Mouse (Mus musculus) neutrophil, adult 5-6 weeks (primary cell): ENCODE data around the gene Gm28042. TPM values are rescaled to one million over a fixed set of nuclear protein-coding genes. Genes with fewer than 3 reads are reported as not detected.
A peak's percentile ranks its signal among the peaks of the same experiment; 100 is the strongest.

Experiments used
- ATAC-seq: fragments of 151-379, 151-347 bp; 2 replicates; pipeline ENCODE4 v1.8.0; 2017; ENCODE audit warnings: mild to moderate bottlenecking, moderate TSS enrichment; ENCODE audit not compliant: insufficient number of reproducible peaks, poor library complexity, low FRiP score, severe bottlenecking; ENCODE audit errors: extremely low read depth
- total RNA-seq: library from RNA; stranded (forward); fragments of 200-1000 nt; gene quantifications from 2 replicates; pipeline ENCODE4 v1.2.3, GENCODE M21; 2017

Gm28042 gene
- total RNA-seq, 1 experiment from 2014 or later: 5.9 TPM

DNA sequence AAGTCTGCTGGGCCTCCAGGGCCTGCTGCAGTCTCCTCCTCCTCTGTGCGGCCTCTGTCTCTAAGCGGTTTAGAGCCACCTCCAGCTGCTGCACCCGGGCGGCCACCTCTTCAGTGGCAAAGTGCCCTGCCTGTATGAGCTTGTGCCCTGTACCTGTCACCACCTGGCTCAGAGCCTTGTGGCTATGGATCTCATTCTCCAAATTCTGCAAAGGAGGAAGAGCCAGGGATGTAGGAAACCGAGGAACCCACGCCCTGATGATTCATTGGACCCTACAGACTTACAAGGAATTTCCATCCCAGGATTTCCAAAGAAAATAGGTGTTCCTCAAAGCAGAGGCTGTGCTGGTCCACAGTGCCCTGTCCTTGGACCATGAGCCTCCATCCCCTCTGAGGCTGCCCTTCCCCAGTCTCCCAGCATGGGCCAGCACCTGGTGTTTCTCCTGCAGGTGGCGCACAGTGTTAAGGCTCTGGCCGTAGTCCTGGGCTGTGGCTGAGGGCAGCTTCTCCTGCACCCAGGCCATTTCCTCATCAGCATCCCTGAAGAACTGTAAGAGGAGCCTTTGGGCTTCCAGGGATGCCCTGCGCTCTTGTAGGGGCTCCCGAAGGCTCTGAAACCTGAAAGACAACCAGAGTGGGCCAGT is 22.5 kb downstream of the Gm28042 start:
- no peak for ATAC-seq

- no peak for ATAC-seq
These were observed 24.1 kb downstream of the Gm28042 start for GRCm38 (mm10) chr2:120051405-120051804.

DNA sequence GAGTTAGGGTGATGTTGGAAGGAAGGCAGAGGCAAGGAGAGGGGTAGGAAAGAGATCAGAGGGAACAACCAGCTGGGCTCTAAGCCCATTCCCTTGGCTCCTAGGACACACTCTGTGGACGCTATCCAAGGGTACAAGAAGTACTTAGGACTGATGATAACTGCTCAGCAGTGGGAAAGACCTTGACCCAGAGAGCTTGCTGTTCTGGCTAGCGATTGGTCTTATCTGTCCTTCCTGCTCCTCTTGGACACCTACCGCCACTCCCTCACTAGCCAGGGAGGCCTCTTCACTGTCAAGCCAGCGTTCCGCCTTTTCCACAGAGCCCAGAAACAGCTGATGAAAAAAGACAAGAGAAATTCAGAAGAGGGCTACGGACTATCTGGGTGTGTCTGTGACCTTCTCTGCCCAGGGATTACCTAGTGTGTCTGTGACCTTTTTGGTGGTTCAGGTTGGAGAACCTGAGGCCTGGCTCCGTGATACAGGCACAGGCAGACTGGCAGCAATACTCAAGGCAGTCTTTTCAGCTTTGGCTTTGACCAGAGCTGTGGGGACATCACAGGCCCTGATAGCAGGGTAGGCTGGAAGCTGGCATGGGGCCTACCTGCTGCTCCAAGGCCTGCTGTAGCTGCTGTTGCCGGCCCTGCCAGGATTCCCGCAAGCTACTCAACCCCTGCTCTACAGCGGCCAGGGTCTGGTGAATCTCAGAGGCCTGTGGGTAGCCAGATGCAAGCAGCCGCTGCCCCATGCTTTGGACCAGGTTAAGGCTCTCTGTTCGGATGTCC is 27.7 kb downstream of the Gm28042 start:
- no peak for ATAC-seq

DNA sequence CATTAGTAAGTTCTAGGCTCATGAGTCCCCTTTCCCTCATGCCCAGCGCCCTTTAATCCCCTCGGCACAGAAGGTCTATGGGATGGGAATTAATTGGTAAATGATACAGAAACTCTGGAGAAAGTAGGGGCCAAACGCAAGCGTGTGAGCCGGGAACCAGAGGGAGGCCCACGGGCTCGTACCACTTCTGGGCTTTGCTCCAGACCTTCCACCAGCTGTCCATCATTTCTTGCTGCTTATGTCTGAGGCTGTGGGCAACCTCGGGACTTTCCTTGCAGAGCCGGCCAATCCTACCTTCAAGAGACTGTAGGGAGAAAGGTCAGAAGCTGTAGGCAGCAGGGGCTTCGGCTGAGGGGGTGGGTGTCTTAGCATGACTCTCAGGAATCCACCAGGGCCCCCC is 28.6 kb downstream of the Gm28042 start:
- ATAC-seq: no peak

DNA sequence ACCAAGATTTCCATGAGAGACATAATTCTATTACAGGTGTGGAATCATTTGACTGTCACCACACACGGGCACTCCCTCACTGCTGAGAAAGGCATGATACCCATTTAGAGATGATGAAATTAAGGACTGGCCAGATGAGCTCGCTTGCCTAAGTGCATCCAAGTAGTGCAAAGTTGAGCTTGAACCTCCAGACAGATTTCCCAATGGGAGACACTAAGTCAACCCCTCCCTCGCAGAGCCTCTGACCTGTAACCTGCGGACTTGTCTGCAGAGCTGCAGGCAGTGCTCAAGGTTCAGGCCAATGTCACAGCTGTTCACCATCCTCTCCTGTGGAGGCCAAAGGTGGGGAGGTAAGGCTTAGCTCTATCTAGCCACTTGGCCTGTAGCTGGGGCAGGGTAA is 31.5 kb downstream of the Gm28042 start:
- ATAC-seq: no peak

- no peak; the same call in 1 of the 2 replicates for ATAC-seq
These were observed 32.2 kb downstream of the Gm28042 start for GRCm38 (mm10) chr2:120059466-120059865.

DNA sequence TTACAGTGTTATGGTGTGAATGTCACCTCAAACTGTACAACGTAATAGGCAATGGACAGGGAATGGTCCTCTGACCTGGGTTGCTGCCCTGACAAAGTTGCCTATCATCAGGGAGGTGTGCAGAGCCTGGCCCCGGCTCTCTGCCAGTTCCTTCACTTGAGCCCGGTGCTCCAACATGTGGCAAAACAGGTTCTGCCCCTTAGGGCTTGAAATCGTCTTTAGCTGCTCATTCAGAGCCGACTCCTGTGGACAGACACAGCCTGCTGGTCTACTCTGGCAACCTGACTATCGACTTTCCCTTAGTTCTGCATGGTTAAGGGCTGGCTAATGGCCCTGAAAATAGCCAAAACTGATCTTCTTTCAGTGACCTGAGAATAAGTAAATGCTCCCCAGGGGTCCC is 32.9 kb downstream of the Gm28042 start:
- ATAC-seq: no peak

DNA sequence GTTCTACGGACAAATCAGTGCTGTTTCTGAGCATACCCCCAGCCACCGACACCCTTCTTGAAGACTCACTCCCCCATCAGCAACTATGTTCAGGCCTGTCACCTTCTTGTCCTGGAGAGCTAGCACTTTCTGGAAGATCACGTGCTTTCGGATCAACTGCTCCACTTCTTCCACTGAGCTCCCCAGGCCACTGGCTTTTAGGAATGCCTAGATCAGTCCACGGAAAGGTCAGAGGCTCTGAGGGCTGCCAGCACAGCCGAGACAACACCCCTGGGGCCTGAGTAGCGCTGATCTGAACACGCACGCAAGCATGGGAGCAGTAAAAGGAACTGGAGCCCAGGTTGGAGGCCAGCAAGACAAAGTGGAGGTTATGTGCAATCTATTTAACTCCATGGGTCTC is 33.4 kb downstream of the Gm28042 start:
- no peak for ATAC-seq

GRCm38 (mm10) chr2:120062248-120062647 is 35.0 kb downstream of the Gm28042 start:
- no peak for ATAC-seq

- ATAC-seq: no peak
These were observed 37.3 kb downstream of the Gm28042 start for GRCm38 (mm10) chr2:120064639-120065038.

- no peak for ATAC-seq
These were observed 38.0 kb downstream of the Gm28042 start for GRCm38 (mm10) chr2:120065243-120065642.

DNA sequence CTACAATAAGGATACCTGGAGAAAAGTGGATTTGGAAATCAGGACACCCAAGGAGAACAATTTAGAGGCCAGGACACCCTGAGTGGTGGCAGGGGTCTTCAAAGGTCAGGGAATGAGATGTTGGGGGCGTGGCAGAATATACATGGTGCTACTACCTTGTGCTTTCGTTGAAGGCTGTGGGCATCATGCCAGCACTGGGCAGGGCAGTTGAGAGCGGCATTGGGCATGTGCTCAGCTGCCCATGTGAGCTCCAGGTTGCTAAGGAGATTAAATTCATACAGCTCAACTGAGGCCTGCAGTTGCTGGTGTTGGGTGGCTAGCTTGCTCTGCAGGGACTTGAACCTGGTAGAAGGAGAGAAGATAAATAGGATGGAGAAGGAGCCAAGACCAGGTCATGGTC is 38.9 kb downstream of the Gm28042 start:
- no peak for ATAC-seq

- no peak for ATAC-seq
These were observed 41.5 kb downstream of the Gm28042 start for GRCm38 (mm10) chr2:120068555-120069465.

GRCm38 (mm10) chr2:120069466-120069990 is 42.2 kb downstream of the Gm28042 start:
- no peak for ATAC-seq

- ATAC-seq: no peak
These were observed 46.8 kb downstream of the Gm28042 start for GRCm38 (mm10) chr2:120074096-120074495.

DNA sequence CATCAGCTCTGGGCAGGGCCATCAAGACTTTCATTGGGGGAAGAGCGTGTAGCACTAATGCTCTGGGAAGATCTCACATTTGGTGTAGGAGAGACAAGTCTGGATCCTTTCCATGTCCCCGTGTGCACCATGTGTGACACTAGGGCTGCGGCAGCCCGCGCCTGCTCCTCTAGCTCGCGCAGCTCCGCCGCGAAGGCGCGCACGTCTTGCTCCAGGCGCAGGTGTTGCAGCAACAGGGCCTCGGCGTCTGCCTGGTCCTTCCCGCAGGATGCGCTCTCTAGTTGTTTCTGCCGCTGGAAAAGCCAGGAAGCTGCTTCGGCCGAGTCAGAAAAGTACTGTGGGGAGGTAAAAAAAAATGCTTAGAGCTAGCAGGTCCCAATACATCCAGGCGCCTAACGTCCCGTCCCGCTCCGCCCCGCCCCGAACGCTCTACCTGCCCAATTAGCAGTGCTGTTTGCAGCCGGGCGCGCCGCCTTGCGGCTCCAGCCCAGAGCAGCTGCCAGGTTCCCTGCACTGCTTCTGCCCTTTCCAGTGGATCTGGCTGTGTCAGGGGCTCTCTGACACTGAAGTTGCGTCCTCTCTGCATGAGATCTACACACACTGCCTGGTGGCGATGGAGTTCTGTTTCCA is 48.9 kb downstream of the Gm28042 start:
- no peak for ATAC-seq

GRCm38 (mm10) chr2:120082416-120082815 is 55.1 kb downstream of the Gm28042 start:
- no peak for ATAC-seq

DNA sequence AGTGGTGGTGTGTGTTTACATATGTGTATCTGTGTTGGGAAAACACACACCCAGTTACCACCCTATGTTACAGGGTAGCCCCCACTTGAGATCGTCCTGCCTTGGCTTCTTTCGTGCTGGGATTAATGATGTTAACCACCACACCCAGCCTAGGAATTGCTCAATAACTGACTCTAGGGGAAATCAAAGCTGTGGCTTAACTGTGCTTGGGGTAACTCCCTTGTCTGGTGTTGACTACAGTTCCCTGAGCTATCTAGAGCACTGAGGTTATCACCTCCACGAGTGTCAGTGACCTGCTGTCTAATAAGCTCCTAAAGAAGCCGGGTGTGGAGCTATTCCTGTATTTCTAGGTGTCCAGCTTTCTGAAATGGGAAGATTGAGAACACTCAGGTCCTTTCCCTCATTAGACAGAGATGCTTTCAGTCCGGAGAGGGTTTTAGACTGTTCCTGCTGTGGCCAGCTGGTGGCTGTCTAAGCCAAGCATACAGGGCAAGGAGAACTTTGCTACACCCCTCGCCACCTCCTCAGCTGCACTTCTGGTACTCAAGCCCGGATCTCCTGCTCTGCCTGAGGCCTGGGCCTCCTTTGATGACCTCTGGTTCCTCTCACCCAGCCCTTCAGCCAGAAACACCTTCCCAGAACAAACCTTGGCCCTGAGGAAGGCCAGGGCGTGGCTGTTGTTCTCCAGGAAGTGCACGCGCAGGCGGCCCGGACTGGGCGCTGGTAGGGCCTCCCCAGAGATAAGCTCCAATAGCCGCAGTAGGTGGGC is 57.5 kb downstream of the Gm28042 start:
- 0 out of 2 replicates have a peak, but pooled peaks have one; percentile 21 for ATAC-seq
